Mouse (Mus musculus): Measurements from ENCODE around the gene 9630041A04Rik. TPM values are rescaled to one million over a fixed set of nuclear protein-coding genes. Genes with fewer than 3 reads are reported as not detected.

Gene 9630041A04Rik
- polyA plus RNA-seq, 1 experiment from 2014 or later, result not detected

- no peak overlapping the region for H3K9ac ChIP-seq
- H3K36me3 ChIP-seq, result no peaks in the 10 kb centered on the region
- no peak for ATAC-seq (ENCODE audit: insufficient number of reproducible peaks, low FRiP score)
- H3K4me3 ChIP-seq, result no peak overlapping the region
- no peaks in the 10 kb centered on the region for H3K9me3 ChIP-seq (replicated peaks)
- no peaks in the 10 kb centered on the region for H3K27me3 ChIP-seq (replicated peaks)
- 80% methylated on average over 5 of the region's 5 CpGs for WGBS
- H3K4me1 ChIP-seq (replicated peaks), result no peaks in the 10 kb centered on the region
- no peak overlapping the region for H3K27ac ChIP-seq (ENCODE audit: poor library complexity, severe bottlenecking)
- no peak overlapping the region for H3K4me2 ChIP-seq
Measured at GRCm38 (mm10) chr9:101919324-101919723, 57.7 kb downstream of the 9630041A04Rik start.

GRCm38 (mm10) chr9:101922846-101923245, 61.2 kb downstream of the 9630041A04Rik start:
- Histone ChIP-seq H3K4me3 (no peak overlapping the region), H3K4me1 (replicated peaks) (no peaks in the 10 kb centered on the region), H3K27ac (ENCODE audit: poor library complexity, severe bottlenecking) (no peak overlapping the region), H3K4me2 (no peak overlapping the region), H3K27me3 (replicated peaks) (no peaks in the 10 kb centered on the region), H3K9ac (no peak overlapping the region), H3K36me3 (no peaks in the 10 kb centered on the region), H3K9me3 (replicated peaks) (no peaks in the 10 kb centered on the region)
- WGBS, result 75% methylated on average over 4 of the region's 4 CpGs
- no peak for ATAC-seq (ENCODE audit: insufficient number of reproducible peaks, low FRiP score)

GRCm38 (mm10) chr9:101924829-101925228, 63.2 kb downstream of the 9630041A04Rik start:
- Histone ChIP-seq H3K27ac (ENCODE audit: poor library complexity, severe bottlenecking) (no peak overlapping the region), H3K4me1 (replicated peaks) (no peaks in the 10 kb centered on the region), H3K9me3 (replicated peaks) (no peaks in the 10 kb centered on the region), H3K9ac (no peak overlapping the region), H3K4me2 (no peak overlapping the region), H3K4me3 (no peak overlapping the region), H3K36me3 (no peaks in the 10 kb centered on the region), H3K27me3 (replicated peaks) (no peaks in the 10 kb centered on the region)
- no peak for ATAC-seq (ENCODE audit: insufficient number of reproducible peaks, low FRiP score)
- 52% methylated on average over 4 of the region's 4 CpGs for WGBS

- Histone ChIP-seq H3K27ac (ENCODE audit: poor library complexity, severe bottlenecking) (no peak overlapping the region), H3K4me1 (replicated peaks) (no peaks in the 10 kb centered on the region), H3K4me3 (no peak overlapping the region), H3K27me3 (replicated peaks) (no peaks in the 10 kb centered on the region), H3K9me3 (replicated peaks) (no peaks in the 10 kb centered on the region), H3K4me2 (no peak overlapping the region), H3K36me3 (no peaks in the 10 kb centered on the region), H3K9ac (no peak overlapping the region)
- no peak for ATAC-seq (ENCODE audit: insufficient number of reproducible peaks, low FRiP score)
- WGBS, result 59% methylated on average over 8 of the region's 8 CpGs
Measured at GRCm38 (mm10) chr9:101933946-101934573, 72.4 kb downstream of the 9630041A04Rik start.

- ATAC-seq (ENCODE audit: insufficient number of reproducible peaks, low FRiP score), result no peak
- Histone ChIP-seq H3K27me3 (replicated peaks) (no peaks in the 10 kb centered on the region), H3K4me2 (no peak overlapping the region), H3K9me3 (replicated peaks) (no peaks in the 10 kb centered on the region), H3K36me3 (no peaks in the 10 kb centered on the region), H3K4me1 (replicated peaks) (no peaks in the 10 kb centered on the region), H3K9ac (no peak overlapping the region), H3K27ac (ENCODE audit: poor library complexity, severe bottlenecking) (no peak overlapping the region), H3K4me3 (no peak overlapping the region)
- 65% methylated on average over 8 of the region's 8 CpGs for WGBS
Measured at GRCm38 (mm10) chr9:101934887-101935286, 73.2 kb downstream of the 9630041A04Rik start.

GRCm38 (mm10) chr9:101938066-101938465, 76.4 kb downstream of the 9630041A04Rik start:
- no peaks in the 10 kb centered on the region for H3K27me3 ChIP-seq (replicated peaks)
- no peak overlapping the region for H3K4me2 ChIP-seq

GRCm38 (mm10) chr9:101939006-101939405, 77.4 kb downstream of the 9630041A04Rik start:
- Histone ChIP-seq H3K36me3 (no peaks in the 10 kb centered on the region), H3K27ac (ENCODE audit: poor library complexity, severe bottlenecking) (no peak overlapping the region), H3K4me2 (no peak overlapping the region), H3K27me3 (replicated peaks) (no peaks in the 10 kb centered on the region), H3K4me3 (no peak overlapping the region), H3K9ac (no peak overlapping the region), H3K4me1 (replicated peaks) (no peaks in the 10 kb centered on the region), H3K9me3 (replicated peaks) (no peaks in the 10 kb centered on the region)
- 45% methylated on average over 5 of the region's 5 CpGs for WGBS
- ATAC-seq (ENCODE audit: insufficient number of reproducible peaks, low FRiP score), result no peak

More at GRCm38 (mm10) chr9:101938066-101938465, 76.4 kb downstream of the 9630041A04Rik start:
- H3K9me3 ChIP-seq (replicated peaks), result no peaks in the 10 kb centered on the region
- H3K4me3 ChIP-seq, result no peak overlapping the region
- H3K27ac ChIP-seq (ENCODE audit: poor library complexity, severe bottlenecking), result no peak overlapping the region
- no peaks in the 10 kb centered on the region for H3K36me3 ChIP-seq
- no peak overlapping the region for H3K9ac ChIP-seq
- no peak for ATAC-seq (ENCODE audit: insufficient number of reproducible peaks, low FRiP score)
- 63% methylated on average over 4 of the region's 4 CpGs for WGBS
- H3K4me1 ChIP-seq (replicated peaks), result no peaks in the 10 kb centered on the region

GRCm38 (mm10) chr9:101940182-101940581, 78.5 kb downstream of the 9630041A04Rik start:
- Histone ChIP-seq H3K9ac (no peak overlapping the region), H3K27me3 (replicated peaks) (0 out of 2 replicates have a peak, but pooled peaks cover 2% of the 10 kb centered on the region), H3K4me3 (no peak overlapping the region), H3K27ac (ENCODE audit: poor library complexity, severe bottlenecking) (no peak overlapping the region), H3K9me3 (replicated peaks) (no peaks in the 10 kb centered on the region), H3K36me3 (no peaks in the 10 kb centered on the region), H3K4me2 (no peak overlapping the region), H3K4me1 (replicated peaks) (no peaks in the 10 kb centered on the region)
- 53% methylated on average over 3 of the region's 3 CpGs for WGBS
- ATAC-seq (ENCODE audit: insufficient number of reproducible peaks, low FRiP score), result no peak

- H3K4me2 ChIP-seq, result no peak overlapping the region
- H3K4me1 ChIP-seq (replicated peaks), result no peaks in the 10 kb centered on the region
- H3K27me3 ChIP-seq (replicated peaks), result peaks cover 2% of the 10 kb centered on the region; the same call in 1 of the 2 replicates
- no peak for ATAC-seq (ENCODE audit: insufficient number of reproducible peaks, low FRiP score)
- no peak overlapping the region for H3K4me3 ChIP-seq
- 79% methylated on average over 9 of the region's 9 CpGs for WGBS
- no peaks in the 10 kb centered on the region for H3K9me3 ChIP-seq (replicated peaks)
- H3K27ac ChIP-seq (ENCODE audit: poor library complexity, severe bottlenecking), result no peak overlapping the region
- no peak overlapping the region for H3K9ac ChIP-seq
- H3K36me3 ChIP-seq, result no peaks in the 10 kb centered on the region
Measured at GRCm38 (mm10) chr9:101942058-101942669, 80.5 kb downstream of the 9630041A04Rik start.

- peaks cover 2% of the 10 kb centered on the region; the same call in 1 of the 2 replicates for H3K27me3 ChIP-seq (replicated peaks)
- no peak overlapping the region for H3K9ac ChIP-seq
- WGBS, result 65% methylated on average over 7 of the region's 7 CpGs
- H3K4me3 ChIP-seq, result no peak overlapping the region
- no peak for ATAC-seq (ENCODE audit: insufficient number of reproducible peaks, low FRiP score)
- no peak overlapping the region for H3K27ac ChIP-seq (ENCODE audit: poor library complexity, severe bottlenecking)
- no peak overlapping the region for H3K4me2 ChIP-seq
- H3K9me3 ChIP-seq (replicated peaks), result no peaks in the 10 kb centered on the region
- no peaks in the 10 kb centered on the region for H3K36me3 ChIP-seq
- H3K4me1 ChIP-seq (replicated peaks), result no peaks in the 10 kb centered on the region
Measured at GRCm38 (mm10) chr9:101945326-101945725, 83.7 kb downstream of the 9630041A04Rik start.

- no peaks in the 10 kb centered on the region for H3K4me1 ChIP-seq (replicated peaks)
- no peaks in the 10 kb centered on the region for H3K36me3 ChIP-seq
- no peaks in the 10 kb centered on the region for H3K9me3 ChIP-seq (replicated peaks)
- H3K9ac ChIP-seq, result no peak overlapping the region
- H3K27ac ChIP-seq (ENCODE audit: poor library complexity, severe bottlenecking), result no peak overlapping the region
- peaks cover 2% of the 10 kb centered on the region; the same call in 1 of the 2 replicates for H3K27me3 ChIP-seq (replicated peaks)
- H3K4me3 ChIP-seq, result no peak overlapping the region
- H3K4me2 ChIP-seq, result no peak overlapping the region
- ATAC-seq (ENCODE audit: insufficient number of reproducible peaks, low FRiP score), result no peak
- 75% methylated on average over 4 of the region's 4 CpGs for WGBS
Measured at GRCm38 (mm10) chr9:101945814-101946213, 84.2 kb downstream of the 9630041A04Rik start.

Data from heart, embryonic 12.5 days (tissue).